Mouse (Mus musculus) common myeloid progenitor, adult 5-6 weeks (primary cell): ENCODE measurements around the gene Agl. TPM values are rescaled to one million over a fixed set of nuclear protein-coding genes. Genes with fewer than 3 reads are reported as not detected.
"Not testable (repeated sequence)": the region's sequence is repeated elsewhere in the genome, so short reads cannot be mapped to it uniquely, and the experiment has no call there.

Source experiments
- ATAC-seq: replicated peaks from 2 replicates; pipeline ENCODE4 v1.8.0; 2016; ENCODE audit warnings: low read depth, mild to moderate bottlenecking, moderate TSS enrichment, inconsistent platforms; ENCODE audit not compliant: poor library complexity, severe bottlenecking
- total RNA-seq: library from RNA; stranded (forward); fragments of 200-1000, 187-1606 nt; gene quantifications from 2 replicates; pipeline ENCODE4 v1.2.3, GENCODE M21; 2017

Agl gene
- total RNA-seq, 1 experiment from 2014 or later = 10.9 TPM

DNA sequence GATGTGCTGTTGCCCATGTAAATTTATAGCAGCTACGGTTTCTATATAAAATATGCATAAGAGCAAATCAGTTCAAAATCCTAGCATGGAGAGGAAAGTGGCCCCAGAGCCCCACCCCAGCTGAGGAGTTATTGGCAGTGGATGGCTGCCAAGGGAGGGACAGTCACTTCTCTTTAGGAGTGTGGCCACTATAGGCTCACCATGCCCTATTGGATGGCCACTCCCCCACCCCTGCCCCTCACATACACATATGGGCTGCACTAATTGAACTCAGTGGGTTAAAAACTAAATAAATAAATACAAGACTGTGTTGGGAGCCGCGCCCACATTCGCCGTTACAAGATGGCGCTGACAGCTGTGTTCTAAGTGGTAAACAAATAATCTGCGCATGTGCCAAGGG, 9.3 kb upstream of the Agl start:
- no peak for ATAC-seq

DNA sequence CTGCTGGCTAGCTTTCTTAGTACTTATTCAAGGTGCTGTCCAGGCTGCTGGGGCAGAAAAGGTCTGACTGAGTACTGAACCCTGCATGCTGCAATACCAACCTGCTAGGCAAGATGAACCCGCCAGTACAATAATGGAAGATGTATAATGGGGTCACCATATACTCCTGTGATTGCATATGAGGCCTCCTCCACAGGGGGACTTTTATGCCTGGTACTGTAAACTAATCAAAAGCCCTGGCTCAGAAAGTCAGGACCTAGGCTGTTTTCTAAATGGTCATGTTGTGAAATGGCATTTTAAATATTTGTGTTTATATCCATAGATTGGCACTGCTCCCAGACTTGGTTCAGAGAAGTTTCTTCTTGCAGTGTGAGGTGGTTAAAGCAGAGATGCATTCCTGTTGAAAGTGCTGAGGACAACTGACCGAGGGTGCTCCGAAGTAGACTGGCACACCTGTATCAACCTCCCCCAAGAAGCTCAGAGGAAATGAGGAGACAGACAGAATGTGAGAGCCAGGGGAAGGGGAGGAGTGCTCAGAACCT, 8.8 kb upstream of the Agl start:
- ATAC-seq = no peak

DNA sequence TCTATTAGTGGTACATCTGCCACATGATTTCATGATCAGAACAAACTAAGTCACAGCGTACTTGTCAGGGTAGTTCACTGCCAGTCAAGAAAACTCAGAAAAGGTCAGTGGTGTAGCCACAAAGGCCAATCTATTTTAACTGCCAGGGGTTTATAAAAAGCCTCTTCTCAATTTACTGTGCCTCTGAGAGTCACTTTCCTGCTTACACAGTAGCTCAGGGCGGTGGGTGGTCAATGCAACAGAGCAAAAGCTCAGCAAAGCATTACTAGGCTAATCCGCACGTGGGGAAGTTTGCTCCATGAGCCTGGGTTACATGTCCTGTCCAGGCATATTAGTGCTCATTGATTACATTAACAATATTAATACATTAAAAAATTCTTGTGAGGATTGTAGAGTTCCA, 8.0 kb upstream of the Agl start:
- ATAC-seq = no peak

DNA sequence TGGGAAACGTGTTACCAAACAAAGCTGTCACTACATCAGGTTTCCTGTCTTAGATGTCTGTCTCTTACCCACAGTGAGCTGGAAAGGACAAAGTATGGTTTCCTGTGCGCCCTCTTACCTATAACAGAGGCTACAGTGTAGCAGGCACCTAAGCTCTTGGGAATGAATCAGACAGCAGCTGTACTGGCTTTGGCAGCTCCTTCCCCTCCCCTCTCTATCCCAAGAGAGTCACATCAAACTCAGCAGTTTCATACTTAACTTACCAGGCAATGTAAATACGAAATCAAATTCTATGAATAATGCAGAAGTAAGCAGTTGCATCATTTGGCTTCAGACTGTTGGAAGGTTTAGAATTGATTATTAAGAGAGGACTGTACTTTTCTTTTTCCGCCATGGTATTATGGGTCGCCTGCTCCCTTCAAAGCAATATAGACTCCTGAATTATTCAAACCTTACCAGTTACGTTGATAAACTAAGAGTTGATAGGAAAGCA, 7.4 kb upstream of the Agl start:
- no peak for ATAC-seq

DNA sequence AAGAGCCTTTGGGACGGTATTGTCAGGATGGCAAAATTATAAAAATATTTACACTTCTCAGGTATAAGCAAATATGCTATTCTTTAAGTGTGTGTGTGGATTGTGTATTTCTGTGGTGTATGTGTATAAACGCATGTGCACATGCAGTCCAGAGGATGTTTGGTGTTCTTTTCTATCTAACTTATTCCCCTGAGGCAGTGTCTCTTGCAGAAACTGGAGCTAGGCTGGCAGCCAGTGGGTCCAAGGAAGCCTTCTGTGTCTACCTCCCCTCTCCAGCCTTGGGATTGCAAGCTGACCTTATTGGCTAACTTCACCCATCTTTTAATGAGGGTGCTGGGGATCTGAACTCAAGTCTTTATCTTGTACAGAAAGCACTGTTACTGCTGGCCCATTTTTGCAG, 5.0 kb upstream of the Agl start:
- ATAC-seq = no peak

DNA sequence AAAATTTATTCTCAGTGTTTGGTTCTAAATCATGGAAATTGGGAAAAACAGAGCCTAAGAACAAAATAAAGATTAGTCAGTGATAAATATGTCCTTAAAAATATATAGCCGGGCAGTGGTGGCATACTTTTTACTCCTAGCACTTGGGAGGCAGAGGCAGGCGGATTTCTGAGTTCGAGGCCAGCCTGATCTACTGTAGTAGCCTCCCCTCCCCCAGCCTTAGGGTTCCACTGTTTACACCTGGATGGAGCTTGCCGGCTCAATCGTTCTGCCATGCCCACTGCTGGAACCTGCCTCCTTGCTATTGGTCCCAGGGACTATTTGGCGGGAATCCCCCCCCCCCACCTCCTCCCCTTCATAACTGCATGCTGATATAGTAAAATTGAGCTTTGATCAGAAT, 2.4 kb upstream of the Agl start:
- ATAC-seq = not testable (repeated sequence)

DNA sequence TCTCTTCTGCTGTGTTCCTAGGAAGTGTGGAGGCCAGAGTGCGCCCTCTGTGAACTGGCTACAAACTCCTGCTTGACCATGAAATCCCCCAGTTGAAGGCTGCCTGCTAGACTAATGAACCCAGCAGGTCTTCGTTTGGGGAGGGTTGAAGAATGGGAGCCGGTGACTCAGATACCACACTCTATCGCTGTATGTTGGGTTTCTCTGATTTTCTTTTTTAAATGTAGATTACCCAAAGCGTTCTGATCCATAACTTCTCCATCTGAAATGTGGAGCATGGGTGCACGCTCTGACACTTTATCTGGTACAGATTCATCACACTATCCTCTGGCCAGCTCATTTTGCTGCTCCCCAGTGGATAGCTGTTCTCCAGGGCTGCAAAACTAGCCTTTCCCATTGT, 1.3 kb upstream of the Agl start:
- no peak for ATAC-seq

DNA sequence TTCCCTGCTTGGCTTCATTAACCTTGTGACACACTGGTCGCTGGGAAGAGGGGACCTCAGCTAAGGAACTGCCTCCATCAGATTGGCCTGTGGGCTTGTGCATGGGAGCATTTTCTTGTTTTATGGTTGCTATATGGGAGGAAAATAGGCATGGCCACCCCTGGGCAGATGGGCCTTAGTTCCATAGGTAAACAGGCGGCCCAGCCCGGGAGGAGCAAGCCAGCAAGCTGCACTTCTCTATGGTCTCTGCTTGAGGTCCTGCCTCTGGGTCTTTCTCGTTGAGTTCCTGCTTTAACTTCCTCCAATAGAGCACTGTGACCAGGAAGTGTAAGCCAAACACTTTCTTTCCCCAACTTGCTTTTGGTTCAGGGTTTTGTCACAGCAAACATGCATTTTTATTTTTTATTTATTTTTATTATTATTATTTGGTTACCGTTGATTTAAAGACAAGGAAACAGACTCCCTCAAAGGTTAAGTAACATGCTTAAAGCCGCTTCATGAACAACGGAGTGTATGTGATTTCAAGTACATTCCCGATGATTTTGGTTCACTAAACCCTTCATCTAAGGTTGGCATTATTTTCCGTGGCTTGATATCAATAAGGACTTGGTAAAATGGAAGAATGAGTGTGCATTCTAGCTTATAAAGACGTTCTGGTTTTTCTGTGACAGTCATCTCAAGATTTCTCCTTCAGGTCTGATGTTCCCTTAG, 696 bp upstream of the Agl start:
- ATAC-seq = peak; percentile 67

DNA sequence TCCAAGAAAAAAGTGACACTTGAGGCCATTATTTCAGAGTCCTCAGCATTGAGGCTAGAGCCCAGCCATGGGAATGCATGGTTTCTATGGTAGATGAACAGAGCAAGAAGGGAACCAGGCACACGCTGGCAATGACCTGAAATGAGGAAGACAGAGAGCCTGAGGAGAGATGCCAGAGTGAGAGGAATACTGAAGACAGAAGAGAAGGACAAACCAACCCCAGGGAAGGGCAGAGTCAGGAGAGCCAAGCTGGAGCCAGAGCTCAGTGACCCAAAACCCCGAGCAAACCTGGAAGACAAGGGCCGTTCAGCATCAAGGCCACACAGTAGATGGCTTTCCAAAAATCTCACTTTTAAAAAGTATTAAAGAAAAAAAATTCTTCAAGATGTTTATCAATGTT, 2.1 kb downstream of the Agl start:
- ATAC-seq = no peak

DNA sequence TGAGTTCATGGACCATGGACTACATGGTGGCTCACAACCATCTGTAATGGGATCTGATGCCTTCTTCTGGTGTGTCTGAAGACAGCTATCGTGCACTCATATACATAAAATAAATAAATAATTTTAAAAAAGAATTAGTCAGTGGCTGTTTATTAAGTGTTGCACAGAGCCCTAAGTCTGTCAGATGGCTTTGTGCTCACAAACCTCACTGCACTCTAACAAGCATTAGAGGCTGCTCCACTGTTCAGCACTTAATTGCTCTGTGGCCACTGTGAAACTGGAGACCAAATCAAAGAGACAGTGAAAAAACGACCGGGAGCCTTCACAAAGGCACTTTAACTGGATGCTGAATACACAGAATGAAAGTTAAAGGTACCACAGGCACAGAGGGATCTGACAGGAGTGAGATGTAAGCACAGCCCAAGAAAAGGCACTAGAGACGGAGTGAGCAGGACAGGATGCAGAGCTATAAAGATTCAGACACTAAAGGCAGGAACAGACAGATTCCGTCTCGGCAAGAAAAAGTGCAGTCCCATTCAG, 3.1 kb downstream of the Agl start:
- ATAC-seq = no peak

DNA sequence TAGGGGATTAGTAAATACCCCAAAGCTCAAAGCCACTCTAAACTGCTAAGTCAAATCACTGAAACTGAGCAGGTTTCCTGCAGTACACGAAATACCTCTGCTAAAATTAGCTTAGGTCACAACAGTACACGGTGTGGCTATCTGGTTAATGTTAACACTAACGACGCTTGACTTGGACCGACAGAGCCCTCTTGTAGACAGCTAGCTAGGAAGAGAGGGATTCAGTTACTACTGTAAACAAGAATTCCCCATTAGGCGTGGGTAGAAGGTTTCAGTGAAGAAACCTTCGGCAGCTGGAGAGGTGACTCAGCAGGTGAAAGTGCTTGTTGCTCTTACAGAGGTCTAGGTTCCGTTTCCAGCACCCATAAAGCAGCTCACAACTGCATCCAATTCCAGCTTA, 6.2 kb downstream of the Agl start:
- ATAC-seq = no peak

DNA sequence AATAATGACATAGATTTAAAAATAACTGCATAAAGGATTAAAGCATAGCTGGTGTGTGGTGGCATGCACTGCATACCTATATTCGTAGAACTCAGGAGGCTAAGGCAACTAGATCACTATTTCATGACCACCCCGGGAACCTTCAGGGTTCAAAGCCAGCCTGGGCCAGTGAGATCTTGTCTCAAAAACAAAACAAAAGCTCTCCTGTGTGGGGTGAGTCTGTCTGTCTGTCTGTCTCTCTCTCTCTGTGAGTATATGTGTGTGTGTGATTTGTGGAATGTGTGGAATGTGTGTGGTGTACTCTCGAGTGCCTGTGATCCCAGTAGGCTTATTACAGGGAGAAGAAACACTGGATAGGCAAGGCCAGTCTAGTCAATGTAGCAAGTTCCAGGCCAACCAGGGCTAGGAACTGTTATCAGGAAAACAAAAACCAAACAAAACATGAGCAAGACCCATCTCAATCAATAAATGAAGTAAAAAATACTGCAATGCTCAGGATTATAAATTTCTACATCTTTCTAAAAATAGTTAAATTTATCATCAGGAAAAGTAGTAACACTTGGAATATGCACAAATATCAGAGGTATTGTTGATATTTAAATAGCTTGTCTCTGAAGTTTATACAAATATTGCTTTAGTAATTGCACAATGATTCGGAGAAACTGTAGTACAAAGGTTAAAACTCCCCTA, 9.0 kb downstream of the Agl start:
- no peak for ATAC-seq

DNA sequence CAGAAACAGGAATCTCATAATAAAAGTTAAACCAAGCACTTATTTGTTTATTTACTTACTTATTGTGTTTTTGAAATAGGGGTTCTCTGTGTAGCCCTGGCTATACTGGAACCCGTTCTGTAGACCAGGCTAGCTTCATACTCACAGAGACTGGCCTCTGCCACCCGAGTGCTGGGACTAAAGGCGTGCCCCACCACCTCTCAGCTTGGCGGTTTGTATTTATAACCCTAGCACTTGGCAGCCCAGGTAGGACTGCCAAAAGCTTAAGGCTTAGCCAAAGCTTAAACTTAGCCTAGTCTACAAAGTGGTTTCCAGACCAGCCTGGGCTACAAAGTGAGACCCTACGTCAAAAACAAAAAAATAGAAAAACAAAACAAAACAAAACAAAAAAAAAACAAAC, 19.1 kb downstream of the Agl start:
- no peak for ATAC-seq

DNA sequence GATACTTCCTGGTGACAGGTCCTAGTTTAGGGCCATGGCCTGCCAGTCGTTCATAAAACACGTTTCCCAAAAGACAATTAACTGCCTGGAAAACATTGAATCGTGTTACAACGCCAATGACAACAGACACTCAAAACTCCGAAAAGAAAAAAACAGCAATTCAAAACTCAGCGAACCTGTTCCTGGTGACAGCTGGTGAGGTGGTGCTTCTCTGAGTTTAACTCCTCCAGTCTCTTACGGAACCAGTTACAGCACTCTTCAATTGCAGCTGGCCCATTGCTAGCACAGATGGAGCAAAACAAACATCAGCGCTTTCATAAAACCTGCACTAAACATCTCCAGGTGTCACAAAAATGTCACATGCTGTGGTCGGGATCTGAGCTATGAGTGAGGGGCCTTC, 21.4 kb downstream of the Agl start:
- no peak for ATAC-seq

DNA sequence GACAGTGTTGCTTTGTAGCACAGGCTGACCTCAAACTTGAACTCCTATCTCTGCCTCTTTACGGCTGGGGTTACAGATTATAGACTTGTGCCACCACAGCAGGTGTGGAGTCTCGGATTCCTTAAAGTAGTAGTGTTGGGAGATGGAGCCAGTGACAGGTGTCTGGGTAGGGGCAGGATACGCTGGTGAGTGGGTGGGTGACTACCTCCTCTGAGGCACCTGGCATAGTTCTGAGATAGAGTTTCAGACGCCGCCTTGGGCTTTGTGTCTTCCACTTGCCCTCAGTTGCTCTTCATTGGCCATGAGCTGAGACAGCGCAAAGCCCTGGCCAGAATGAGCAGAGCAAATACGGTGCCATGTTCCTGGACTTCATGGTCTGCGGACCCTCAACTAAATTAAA, 22.1 kb downstream of the Agl start:
- no peak for ATAC-seq

DNA sequence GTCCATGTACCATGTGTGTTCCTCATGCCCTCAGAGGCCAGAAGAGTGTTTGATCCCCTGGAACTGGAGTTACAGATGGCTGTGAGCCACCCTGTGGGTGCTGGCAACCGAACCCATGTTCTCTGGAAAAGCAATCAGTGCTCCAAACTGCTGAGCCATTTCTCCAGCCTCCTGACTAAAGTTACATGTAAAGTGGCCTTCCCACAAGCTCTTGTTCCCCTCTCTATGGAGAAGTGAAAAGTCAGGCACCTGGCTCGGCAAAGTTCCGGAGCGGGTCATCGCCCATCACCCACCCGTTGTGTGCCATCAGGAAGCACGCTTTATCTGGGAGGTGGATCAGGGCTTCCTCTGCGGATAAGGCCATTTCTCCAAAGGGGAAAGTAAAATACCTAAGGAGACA, 23.2 kb downstream of the Agl start:
- no peak for ATAC-seq

DNA sequence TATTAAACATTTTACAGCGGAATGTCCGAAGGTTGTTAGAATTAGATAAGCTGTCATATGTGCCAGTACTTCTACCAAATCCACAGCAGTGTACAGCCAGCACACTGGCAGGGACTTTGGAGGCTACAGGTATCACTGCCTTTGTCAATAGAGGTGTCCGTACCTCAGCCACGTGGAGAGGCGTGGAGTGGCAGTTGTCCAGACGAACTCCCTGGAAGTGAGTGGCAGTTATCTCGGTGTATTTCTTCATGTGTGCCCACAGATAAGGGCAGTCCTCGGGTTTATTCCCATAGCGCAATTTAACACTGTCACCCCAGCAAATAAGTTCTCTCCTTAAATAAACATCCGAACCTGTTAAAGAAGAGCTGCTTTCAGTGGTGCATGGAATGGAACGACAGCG, 23.7 kb downstream of the Agl start:
- no peak for ATAC-seq

DNA sequence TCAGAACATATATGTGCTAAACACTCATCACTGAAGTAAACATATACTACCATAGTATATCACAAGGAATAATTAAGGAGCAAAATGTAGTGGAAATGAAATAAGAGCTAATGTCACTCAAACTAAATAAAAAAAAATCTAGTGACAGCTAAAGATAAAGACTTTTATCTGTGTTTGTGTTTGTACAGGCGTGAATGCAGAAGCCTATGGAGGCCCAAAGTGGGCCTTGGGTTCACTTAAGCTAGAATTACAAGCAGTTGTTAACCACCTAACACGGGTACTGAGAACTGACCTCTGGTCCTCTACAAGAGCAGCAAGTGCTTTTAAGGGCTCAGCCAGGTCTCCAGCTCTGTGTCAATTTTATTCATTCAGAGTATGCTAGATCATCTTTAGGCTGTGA, 31.0 kb downstream of the Agl start:
- no peak for ATAC-seq

DNA sequence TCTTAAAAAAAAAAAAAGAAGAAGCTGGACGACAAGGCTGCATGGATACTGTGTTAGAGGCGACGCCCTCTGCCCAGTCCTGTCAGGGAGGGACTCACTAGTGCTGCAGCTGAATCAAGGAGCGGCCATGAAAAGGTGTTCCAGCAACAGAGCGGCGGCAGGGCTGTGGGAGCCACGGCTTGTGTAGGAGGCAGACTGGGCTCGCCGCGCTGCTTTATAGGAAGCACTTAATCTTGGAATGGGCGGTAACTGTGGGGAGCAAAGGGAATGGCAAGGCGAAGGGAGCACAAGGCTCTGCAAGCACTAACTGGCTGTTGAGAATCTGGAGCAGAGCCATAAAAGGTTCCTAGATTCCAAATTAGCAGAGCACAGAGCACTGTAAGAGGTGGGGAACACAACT, 34.1 kb downstream of the Agl start:
- no peak for ATAC-seq

DNA sequence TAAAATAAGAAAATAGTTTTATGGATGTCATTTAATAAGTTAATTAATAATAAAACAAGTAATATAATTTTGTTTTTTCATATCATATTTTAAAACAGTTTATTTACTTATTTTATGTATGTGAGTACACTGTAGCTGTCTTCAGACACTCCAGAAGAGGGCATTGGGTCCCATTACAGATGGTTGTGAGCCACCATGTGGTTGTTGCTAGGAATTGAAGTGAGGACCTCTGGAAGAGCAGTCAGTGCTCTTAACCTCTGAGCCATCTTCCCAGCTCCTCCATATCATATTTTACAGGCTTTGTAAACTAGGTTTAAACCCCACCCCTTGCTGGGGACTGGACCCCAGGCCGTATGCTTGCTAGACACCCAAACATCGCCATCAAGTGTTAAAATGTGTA, 36.4 kb downstream of the Agl start:
- no peak for ATAC-seq

DNA sequence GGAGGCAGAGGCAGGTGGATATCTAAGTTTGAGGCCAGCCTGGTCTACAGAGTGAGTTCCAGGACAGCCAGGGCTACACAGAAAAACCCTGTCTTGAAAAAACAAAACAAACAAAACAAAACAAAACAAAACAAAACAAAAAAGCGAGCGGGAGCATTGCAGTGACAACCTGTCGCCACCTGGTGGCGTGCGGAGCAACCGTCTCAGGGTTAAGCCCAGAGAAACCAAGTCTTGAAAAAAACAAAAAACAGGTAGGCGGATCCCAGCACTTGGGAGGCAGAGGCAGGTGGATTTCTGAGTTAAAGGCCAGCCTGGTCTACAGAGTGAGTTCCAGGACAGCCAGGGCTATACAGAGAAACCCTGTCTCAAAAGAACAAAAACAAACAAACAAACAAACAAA, 41.0 kb downstream of the Agl start:
- ATAC-seq = peak; percentile 69; the same call in 1 of the 2 replicates
